15 mouse cellular contexts compared by ENCODE assay signal in the genomic region with DNA sequence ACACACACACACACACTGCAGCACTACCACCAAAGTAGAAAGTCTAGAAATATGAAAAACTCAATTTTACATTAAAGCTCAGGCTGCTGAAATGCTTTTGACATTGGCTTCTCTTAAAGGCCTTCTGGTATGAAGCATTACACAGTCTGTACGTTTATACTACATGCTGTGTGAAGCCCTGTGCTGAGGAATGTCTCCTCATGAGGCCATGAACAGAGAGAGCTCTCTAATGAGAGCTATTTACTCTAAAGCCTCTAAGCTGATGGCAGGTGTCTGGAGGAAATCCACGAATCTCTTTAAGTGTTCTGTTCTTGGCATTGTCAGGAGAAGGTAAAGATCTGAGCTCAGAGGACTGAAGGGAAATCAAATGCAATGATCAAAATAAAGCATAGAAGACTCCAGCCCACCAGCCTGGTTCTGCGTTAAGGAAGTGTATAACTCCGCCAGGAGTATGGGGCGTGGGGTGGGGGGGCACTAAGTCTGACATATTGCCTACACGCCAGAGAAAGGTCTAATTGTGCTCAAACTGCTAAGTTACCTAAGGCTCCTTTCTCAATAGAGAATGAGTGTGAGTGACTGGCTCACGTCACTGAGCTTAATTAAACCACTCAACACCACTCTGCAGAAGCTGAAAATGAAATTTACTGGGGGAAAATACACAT.
"Had no signal": no experiment of that assay in that cellular context is flagged by ENCODE, and none has a peak within 500 bp of the region (broad histone marks: within the 10 kb centered on the region; RNA-seq: fewer than 3 reads in every experiment).

No protein-coding gene starts in this region.

- H3K4me3 ChIP-seq: layer of hippocampus, adult 2 months; liver, embryonic 13.5 days; lung, embryonic 15.5 days; myocyte; neural tube, embryonic 15.5 days; stomach, embryonic 15.5 days had no signal

- H3K9me3 ChIP-seq: liver, embryonic 13.5 days; lung, embryonic 15.5 days; neural tube, embryonic 15.5 days; stomach, embryonic 15.5 days had no signal

- ATAC-seq: liver, postnatal 0 days had no signal

- H3K27me3 ChIP-seq: liver, embryonic 13.5 days; lung, embryonic 15.5 days; neural tube, embryonic 15.5 days; stomach, embryonic 15.5 days had no signal

- H3K4me2 ChIP-seq: liver, embryonic 13.5 days; lung, embryonic 15.5 days; neural tube, embryonic 15.5 days; stomach, embryonic 15.5 days had no signal

- DNase-seq: kidney, adult 18-20 months; kidney, postnatal 10 days; kidney, postnatal 4 days; left cerebral cortex, postnatal 4 days; liver; liver, embryonic 13.5 days; liver, postnatal 0 days; right cerebral cortex, adult 18-20 months; thymus, adult 2 months; thymus, postnatal 36 days had no signal

- H3K9ac ChIP-seq: liver, embryonic 13.5 days; liver, postnatal 0 days; lung, embryonic 15.5 days; neural tube, embryonic 15.5 days; stomach, embryonic 15.5 days had no signal

- H3K27ac ChIP-seq: layer of hippocampus, adult 2 months; liver, embryonic 13.5 days; lung, embryonic 15.5 days; neural tube, embryonic 15.5 days; stomach, embryonic 15.5 days had no signal

- H3K4me1 ChIP-seq: liver, embryonic 13.5 days; lung, embryonic 15.5 days; neural tube, embryonic 15.5 days; stomach, embryonic 15.5 days had no signal

- H3K36me3 ChIP-seq: liver, embryonic 13.5 days; lung, embryonic 15.5 days; neural tube, embryonic 15.5 days; stomach, embryonic 15.5 days had no signal
